Mouse (Mus musculus): ENCODE measurements around the gene Synj2.

DNA sequence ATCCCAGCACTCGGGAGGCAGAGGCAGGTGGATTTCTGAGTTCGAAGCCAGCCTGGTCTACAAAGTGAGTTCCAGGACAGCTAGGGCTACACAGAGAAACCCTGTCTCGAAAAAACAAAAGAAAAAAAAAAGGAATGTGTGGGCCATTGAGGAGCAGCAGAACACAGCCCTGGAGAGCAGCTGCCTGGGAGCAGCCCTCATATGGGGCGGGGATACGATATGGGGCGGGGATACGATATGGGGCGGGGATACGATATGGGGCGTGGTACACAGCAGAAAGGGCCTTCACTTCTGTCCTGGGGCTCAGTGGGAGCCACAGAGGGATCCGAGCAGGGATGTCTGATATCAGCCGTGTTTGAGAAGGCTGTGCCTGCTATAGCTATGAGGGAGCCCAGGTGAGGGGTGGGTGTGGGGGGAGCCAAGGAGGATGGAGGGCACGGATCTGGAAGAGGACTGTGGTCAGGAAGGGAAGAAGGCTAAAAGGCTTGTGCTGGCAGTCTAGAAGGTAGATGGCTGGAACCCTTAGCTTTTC, 43.7 kb downstream of the Synj2 start:
- no peak for TF ChIP-seq EP300 (IDR thresholded peaks at IDR 0.05; ENCODE audit: insufficient read depth, low read depth, low read length)
- no peak for TF ChIP-seq POLR2A (IDR thresholded peaks at IDR 0.05; ENCODE audit: insufficient read depth, low read length)
- TF ChIP-seq CTCF (IDR thresholded peaks at IDR 0.05; ENCODE audit: low read depth, low read length), result no peak
